Mouse (Mus musculus) erythroblast, adult 5-6 weeks (primary cell): ENCODE data around the gene Cd79b. TPM values are rescaled to one million over a fixed set of nuclear protein-coding genes. Genes with fewer than 3 reads are reported as not detected.
"Not testable (repeated sequence)": the region's sequence is repeated elsewhere in the genome, so short reads cannot be mapped to it uniquely, and the experiment has no call there.

Source experiments
- ATAC-seq: replicated peaks from 2 replicates; pipeline ENCODE4 v1.8.0; 2016; ENCODE audit warnings: moderate number of reproducible peaks, mild to moderate bottlenecking, moderate TSS enrichment, inconsistent platforms; ENCODE audit not compliant: poor library complexity, low FRiP score, severe bottlenecking
- total RNA-seq, 2 experiments: library from RNA; stranded (forward) in 1 of 2; stranded (reverse) in 1 of 2; fragments of 150-400 nt in 1 of 2; fragments of 200-764, 138-1000 nt in 1 of 2; gene quantifications; 2 replicates each; pipeline versions ENCODE4 v1.2.3 to v1.2.4; 2015 to 2017; ENCODE audit warnings: low replicate concordance in 2 of 2

The Cd79b gene
- total RNA-seq (2015; ENCODE audit: low replicate concordance) = 10.7 and 16.1 TPM in 2 replicates
- total RNA-seq (2017; ENCODE audit: low replicate concordance) = 3.2 and 7.2 TPM in 2 replicates

GRCm38 (mm10) chr11:106314333-106314812 is at the start of gene Cd79b:
Cd79b (minus strand) TSS chr11:106314762.
- ATAC-seq = no peak

GRCm38 (mm10) chr11:106359350-106359749 is 44.8 kb upstream of the Cd79b start:
- ATAC-seq = no peak

- no peak for ATAC-seq
Measured at GRCm38 (mm10) chr11:106355382-106356128, 41.0 kb upstream of the Cd79b start.

- no peak for ATAC-seq
Measured at GRCm38 (mm10) chr11:106354181-106354580, 39.6 kb upstream of the Cd79b start.

- no peak for ATAC-seq
Measured at GRCm38 (mm10) chr11:106353188-106353587, 38.6 kb upstream of the Cd79b start, which contains the start of gene Scn4a. Scn4a (minus strand) TSS chr11:106353288.

- ATAC-seq = no peak
Measured at GRCm38 (mm10) chr11:106351941-106352340, 37.4 kb upstream of the Cd79b start.

GRCm38 (mm10) chr11:106351253-106351652 is 36.7 kb upstream of the Cd79b start:
- ATAC-seq = no peak

- no peak for ATAC-seq
Measured at GRCm38 (mm10) chr11:106350853-106351252, 36.3 kb upstream of the Cd79b start.

GRCm38 (mm10) chr11:106349772-106350171 is 35.2 kb upstream of the Cd79b start:
- no peak for ATAC-seq

GRCm38 (mm10) chr11:106344910-106345309 is 30.3 kb upstream of the Cd79b start:
- ATAC-seq = no peak

GRCm38 (mm10) chr11:106340990-106341520 is 26.5 kb upstream of the Cd79b start:
- ATAC-seq = no peak

GRCm38 (mm10) chr11:106339323-106339722 is 24.8 kb upstream of the Cd79b start:
- ATAC-seq = not testable (repeated sequence)

GRCm38 (mm10) chr11:106338870-106339269 is 24.3 kb upstream of the Cd79b start:
- ATAC-seq = no peak

- ATAC-seq = no peak
Measured at GRCm38 (mm10) chr11:106338029-106338428, 23.5 kb upstream of the Cd79b start.

- no peak for ATAC-seq
Measured at GRCm38 (mm10) chr11:106334066-106334465, 19.5 kb upstream of the Cd79b start.

GRCm38 (mm10) chr11:106332458-106332857 is 17.9 kb upstream of the Cd79b start:
- ATAC-seq = no peak

- ATAC-seq = no peak
Measured at GRCm38 (mm10) chr11:106329682-106330081, 15.1 kb upstream of the Cd79b start.

- ATAC-seq = no peak
Measured at GRCm38 (mm10) chr11:106329128-106329527, 14.6 kb upstream of the Cd79b start.

GRCm38 (mm10) chr11:106328521-106328920 is 14.0 kb upstream of the Cd79b start:
- ATAC-seq = no peak

GRCm38 (mm10) chr11:106326475-106326874 is 11.9 kb upstream of the Cd79b start:
- ATAC-seq = no peak

GRCm38 (mm10) chr11:106325566-106326206 is 11.1 kb upstream of the Cd79b start:
- ATAC-seq = no peak
